Mouse (Mus musculus) forelimb bud, embryonic 11.5 days (tissue): ENCODE results near the gene Rmnd5a.

ENCODE experiments used
- DNase-seq: peaks from one replicate; pipeline ENCODE4 v3.0.0-alpha.2; 2012; ENCODE audit warnings: low read depth, low spot score

Rmnd5a gene

DNA sequence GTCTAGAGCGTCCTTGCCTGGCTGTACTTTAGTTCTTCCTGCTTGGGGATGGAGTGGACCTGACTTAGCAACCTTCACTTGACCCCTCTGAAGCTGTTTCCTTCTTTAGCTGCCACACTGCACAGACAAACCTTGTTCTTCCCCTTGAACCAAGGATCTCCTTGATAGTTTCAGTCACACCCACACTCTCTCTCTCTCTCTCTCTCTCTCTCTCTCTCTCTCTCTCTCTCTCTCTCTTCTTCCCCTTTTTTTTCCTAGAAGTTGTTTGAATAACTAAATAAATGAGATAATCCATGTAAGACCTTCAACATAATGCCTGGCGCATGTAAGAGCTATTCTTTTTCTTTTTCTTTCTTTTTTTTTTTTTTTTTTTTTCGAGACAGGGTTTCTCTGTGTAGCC, 1.7 kb upstream of the Rmnd5a start:
- no peak for DNase-seq

DNA sequence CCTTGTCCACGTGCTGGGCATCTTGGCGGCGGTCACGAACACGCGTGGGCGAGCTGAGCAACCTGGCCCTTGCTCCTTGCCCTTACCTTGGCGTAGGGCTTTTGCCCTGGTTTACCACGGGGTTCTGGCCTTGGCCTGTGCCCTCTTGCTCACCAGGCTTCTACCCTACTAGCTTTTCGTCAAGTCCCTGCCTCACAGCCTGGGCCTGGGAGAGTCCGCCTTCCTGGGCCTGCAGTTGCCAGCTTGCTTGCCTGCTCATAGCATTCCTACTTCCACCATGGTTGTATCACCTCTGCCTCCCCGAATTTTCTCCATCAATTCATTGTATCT, 779 bp upstream of the Rmnd5a start:
- DNase-seq, result no peak

DNA sequence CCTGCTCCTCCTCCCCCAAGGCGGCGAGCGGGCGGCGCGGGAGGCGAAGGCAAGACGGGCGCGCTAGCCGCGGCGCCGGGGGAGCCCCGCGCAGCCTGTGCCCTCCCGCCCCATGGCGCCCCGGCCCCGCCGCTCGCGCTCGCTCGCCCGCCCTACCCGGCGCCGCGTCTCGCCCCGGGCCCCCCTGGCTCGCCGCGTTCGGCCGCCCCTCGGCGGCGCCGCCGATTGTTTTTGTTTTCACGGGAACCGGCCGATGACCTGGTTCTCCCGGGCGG, 283 bp downstream of the Rmnd5a start:
- DNase-seq, result no peak

DNA sequence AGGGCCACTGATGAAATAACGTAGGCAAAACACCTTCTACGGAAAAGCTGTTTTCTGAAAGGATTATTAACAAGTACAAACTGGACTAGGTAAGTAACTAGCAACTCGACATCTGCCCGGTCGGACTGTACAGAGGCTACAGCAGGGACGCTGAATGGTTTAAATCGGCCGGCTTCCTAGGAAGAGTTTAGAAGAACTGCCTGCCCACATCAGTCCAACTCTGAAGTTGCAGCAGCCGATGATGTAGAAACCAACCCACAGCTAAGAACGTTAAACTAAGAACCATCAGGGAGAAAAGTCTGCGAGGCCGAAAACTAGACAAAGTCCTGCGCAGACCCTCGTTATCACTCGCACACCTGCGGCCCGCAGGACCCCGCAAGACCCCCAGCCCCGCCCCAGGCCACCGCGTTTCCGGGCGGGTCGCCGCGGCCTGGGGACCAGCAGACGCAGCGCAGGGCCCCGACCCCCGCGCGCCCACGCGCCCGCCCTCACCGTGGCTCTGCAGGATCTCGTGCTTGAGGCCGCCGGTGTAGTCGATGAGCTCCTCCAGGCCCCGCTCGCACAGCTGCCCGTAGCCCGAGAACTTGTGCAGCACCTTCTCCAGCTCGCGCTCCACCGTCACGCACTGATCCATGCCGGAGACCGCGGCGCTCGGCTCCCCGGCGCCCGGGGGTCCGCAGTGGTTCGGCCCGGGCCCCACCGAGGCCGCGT, 776 bp downstream of the Rmnd5a start:
- peak; percentile 28 for DNase-seq

DNA sequence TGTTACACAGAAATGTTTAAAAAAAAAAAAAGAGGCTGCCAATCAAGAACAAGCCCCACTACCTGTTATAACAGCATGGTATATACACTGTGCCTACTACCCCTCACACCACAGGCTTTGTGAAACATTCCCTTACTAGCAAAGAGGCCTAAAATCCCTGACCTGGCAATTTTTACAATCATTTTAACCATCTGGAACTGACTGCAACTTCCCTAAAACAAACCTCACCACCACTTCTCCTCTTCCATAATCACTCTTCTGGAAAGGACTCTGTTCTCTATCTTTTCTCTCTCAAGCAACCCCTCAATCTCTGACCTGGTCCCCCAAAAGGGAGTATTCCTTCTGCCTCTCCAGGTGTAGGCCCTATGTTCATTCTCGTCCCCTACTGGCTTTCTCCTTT, 2.4 kb downstream of the Rmnd5a start:
- DNase-seq, result no peak

DNA sequence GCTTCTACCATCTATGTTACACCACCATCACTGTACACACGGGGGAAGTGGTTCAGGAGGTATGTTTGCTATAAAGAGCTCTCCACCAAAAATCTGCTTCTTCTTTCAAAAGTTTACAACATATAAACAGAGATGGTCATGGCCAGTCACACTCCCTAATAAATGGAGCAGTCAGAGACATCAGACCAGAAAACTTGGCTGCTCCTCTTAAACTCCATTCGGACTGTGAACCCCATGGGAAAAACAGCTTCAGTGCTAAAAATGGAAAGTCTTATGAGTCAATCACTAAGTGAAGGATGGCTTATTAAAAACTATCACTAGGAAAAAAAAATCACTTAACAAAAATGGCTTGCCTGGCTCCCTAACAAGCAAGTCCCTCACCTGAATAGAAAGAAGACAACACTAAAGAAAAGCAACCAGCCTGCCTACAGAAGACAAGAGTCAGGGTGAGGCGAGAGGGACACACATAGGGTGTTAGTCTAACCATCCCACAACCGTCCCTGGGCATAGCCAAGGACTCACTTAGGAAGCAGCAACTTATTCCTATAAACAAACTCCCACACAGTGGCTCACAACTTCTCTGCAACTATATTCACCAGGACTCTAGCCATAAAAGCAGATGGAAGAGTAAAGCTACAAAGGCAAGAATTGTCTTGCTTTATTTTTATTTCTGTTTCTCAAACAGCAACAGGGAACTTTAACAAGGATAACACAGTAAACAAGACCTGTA, 12.3 kb downstream of the Rmnd5a start:
- DNase-seq, result no peak

DNA sequence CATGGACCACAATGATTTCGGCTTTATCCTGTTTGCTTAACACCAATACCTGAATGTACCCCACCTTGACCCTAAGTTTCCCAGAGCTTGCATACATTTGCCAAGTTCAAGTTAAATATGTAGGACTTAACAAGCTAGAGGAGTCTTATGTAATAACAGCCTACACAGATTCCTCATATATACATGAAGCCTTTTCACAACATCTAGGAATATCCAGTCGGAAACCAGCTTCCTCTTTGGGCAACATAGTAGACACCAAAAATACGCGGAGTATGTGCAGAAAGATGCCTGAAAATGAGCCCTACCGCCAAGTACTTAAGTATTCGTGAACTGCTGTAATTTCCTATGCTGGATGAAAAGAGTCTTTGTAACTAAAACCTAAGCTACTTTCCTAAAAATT, 14.8 kb downstream of the Rmnd5a start:
- DNase-seq, result no peak

DNA sequence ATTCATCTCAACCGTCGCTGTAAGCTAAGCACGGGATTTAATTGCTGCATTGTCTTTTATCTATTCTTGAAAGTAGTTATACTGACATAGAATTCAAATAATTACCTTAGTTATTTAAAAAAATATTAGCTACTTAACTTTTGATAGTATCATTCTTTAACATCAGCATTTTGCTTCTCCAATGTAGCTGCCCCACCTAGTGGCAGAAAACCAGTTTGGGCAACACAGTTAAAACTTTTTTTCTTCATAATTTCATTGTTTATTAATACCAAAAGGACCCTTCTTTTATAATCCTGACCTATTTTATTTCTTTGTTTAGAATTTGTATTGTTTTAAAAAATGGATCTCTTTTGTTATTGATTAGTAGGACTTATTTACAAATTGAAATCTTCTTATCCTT, 17.3 kb downstream of the Rmnd5a start:
- no peak for DNase-seq

DNA sequence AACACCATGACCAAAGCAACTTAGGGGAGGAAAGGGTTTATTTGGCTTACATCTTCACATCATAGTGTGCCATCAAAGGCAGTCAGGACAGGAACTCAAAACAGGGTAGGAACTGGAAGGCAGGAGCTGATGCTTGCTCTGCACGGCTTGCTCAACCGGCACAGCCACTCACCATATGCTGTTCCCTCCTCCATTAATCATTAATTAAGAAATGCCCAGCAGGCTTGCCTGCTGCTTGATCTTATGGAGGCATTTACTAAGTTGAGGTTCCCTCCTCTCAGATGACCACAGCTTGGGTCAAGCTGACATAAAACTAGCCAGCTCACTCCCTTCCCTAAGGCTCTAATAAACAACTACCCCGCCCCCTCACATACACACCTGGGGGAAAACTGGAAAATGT, 18.3 kb downstream of the Rmnd5a start:
- DNase-seq, result no peak

DNA sequence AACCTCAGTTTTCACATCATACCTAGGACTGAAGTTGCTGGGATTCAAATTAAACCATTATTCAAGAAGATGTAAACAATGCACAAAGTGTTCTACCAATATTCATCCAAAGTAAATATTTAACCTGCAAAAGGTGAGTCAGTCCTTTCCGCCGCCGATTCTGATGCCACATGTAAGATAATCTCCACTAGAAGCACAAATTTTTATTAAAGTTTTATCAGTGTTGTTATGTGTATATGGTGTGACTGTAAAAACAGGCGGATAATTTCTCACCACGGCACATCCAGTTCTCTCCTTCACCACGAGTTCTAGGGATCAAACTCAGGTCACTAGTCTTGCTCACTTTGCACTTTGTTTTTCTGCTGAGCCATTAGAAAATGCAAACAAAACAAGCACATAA, 19.6 kb downstream of the Rmnd5a start:
- no peak for DNase-seq

DNA sequence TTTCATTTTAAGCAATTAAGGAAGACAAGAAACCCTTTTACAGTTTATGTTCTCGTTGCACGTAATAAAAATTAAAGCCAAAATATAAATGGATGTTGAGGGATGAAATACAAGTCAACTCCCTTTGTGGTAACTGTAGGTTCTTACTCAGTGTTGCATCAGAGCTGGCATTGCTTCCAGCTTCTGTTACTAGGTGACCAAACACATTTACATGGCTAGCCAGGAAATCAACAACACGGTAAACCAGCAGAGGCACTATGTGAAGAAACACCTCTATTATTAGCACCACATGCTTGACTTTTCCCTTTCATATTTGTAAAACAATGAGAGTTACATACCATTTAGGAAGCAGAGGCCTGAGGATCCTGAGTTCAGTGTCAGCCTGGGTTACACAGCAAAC, 21.6 kb downstream of the Rmnd5a start:
- DNase-seq, result no peak

DNA sequence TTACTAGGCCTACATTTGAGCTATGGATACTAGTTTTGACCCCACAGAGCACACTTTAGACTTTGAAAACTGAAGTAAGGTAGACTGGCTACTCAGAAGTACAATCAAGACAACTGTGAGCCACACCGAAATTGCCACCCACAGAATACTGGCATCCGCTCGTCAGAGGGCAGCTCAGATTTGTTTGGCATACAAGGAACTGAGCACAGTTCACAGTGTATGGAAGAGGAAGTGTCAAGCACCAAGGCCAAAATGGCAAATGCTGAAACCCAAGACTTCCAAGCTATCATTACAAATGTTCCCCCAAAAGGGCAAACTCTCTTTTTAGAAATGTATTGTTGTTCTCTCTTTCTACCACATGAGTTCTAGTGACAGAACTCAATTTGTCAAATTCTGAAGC, 25.0 kb downstream of the Rmnd5a start:
- DNase-seq, result no peak

DNA sequence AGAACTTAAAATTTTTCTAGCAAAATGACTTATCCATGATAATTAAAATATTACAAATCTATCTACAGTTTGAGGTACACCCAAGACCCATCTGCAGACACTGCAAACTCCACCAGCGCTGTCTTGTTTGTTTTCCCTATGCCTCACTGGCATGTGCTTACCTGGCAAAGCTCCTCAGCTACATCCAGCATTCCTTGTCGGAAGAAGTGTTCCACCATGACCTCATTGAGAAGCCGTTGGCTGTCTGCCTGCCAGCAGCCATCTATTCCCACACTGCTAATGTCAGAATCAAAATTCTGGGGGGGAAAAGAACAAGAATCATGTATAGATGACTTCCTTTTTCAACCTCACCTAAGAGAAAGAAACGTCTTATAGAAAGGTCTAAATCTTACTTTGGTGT, 25.8 kb downstream of the Rmnd5a start:
- DNase-seq, result no peak

DNA sequence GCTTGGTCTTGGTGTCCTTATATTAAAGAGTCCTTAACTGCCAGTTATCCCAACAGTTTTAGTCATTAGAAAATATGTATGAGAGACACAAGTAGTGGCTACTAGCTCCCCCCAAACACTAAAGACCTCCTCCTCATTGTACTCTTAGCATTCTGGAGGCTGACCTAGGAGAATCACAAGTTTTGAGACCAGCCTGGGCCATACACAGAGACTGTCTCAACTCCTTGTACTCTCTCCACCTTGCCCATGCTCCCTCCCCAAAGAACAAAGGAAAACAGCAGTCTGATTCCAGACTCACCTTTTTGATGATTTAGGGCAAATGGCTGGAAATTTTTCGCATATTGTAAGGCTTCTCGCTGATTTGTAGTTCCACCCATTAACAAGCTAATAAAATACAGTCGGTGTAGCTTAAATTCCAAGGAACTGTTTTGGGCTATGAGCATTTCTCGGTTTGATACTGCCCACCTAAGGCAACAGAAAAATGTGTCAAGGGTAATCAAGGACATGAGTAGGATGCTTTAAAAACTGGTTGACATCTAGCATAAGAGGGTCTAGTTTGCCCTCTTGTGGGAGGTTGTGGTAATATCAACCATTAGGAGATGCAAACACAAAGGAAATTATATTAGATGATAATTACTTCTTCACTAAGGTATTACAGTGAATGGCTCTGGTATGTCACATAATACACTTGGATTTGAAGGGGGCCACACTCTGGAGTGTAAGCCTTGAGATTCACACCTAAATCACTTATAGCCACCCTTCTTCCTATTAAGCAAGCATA, 41.4 kb downstream of the Rmnd5a start:
- peak; percentile 46 for DNase-seq

DNA sequence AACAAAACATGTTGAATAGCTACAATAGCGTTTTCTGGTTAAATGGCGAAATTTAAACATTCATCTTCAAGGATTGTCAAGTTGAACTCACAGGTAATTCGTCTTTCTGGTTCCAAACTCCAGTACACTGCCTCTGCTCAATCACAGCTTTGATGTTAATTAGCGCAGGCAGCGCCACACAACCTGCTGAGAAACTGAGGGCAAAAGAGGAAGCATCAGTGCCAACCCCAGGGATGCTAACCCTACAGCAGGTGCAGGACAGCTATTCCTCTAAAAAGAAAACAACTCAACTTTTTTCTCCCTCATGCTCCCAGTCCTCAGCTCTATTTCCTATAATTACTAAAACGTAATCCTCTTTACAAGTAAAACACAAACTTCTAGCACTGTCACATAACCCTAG, 43.7 kb downstream of the Rmnd5a start:
- DNase-seq, result no peak

DNA sequence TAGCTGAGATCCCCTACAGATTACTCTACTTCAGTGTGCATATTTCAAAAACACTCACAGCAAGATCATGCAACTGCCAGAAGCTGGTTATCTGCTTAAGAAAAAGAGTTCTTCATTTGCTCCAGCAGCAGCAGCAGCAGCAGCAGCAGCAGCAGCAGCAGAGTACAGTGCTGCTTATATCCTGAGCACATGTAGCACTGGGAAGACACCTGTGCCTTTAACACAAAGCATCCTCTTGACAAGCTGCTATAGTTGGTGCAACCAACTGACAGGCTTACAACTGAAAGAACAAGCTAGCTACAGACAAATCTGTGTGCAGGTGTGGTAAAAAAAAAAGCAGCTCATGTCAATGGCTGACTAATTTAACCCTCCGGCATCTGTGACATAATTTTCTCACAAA, 44.4 kb downstream of the Rmnd5a start:
- no peak for DNase-seq

DNA sequence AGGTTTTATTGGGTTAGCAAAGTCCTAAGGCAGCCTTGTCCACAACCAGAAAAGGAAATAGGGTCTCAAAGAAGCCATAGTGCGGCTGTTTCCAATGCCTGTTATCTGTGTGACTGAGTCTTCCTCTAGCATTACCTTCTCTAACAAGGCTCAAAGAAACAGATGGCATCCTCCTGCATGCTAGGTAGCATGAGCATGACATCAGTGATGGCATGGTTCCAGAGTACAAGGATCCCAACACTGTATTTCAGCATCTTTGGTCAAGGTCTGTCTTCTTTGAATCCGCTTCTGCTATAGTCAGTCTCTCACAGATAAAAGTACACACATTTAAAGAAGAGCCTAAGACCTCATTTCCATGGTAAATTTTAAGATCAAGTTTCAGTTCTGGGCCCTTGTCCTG, 49.9 kb downstream of the Rmnd5a start:
- no peak for DNase-seq

DNA sequence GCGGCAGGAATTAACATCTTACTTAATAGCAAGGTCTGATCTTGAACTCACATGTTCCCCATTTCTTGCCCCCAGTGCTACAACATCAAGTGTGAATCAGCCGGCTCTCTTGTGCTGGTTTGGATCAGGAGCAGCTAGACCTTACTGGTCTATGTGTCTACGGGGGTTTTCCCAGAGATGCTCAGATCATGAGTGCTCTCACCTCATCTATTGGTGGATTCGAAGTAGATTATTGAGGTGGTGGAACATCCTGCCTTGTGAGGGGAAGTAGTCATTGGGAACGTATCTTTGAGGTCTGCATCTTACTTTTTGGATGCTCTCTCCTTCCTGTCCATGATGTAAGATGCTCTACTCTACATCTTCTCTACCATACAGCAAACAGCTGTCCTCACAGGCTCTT, 58.8 kb downstream of the Rmnd5a start:
- DNase-seq, result no peak

DNA sequence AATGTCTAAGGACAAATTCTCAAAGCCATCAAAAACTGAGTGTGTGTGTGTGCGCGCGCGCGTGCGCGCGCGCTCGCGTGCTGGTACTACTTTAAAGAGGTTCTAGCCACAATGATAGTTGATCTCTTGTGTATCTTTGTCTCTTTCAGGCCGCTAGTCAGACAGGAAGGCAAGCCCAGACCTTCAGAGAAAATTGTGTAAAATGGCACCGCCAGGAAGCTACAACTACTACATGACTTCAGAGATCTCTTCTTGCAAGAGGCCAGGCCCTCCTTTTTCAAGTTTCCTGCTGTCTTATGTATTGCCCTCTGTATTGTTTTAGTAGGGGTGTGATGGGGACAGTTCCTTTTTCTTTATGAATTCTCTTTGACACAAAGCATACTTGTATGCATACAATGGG, 63.7 kb downstream of the Rmnd5a start:
- DNase-seq, result no peak

DNA sequence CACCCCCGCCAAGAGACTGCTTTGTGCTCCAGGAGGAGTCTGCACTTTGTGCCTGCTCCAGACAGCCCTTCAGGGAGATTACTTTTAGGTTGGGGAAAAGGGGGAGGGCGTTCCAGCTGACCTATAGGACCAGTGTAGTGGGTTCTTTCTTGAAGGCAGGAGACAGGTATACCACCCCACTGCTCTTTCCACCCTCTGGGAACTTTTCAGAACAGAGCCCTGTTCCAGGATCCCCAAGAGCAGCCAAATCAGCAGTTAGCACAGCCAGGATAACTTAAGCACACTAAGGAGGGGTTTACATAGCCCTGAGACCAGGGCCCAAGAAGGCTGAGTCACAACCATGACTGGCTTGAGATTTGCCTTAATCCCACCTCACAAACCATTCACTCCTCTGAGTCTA, 65.5 kb downstream of the Rmnd5a start:
- DNase-seq, result no peak

DNA sequence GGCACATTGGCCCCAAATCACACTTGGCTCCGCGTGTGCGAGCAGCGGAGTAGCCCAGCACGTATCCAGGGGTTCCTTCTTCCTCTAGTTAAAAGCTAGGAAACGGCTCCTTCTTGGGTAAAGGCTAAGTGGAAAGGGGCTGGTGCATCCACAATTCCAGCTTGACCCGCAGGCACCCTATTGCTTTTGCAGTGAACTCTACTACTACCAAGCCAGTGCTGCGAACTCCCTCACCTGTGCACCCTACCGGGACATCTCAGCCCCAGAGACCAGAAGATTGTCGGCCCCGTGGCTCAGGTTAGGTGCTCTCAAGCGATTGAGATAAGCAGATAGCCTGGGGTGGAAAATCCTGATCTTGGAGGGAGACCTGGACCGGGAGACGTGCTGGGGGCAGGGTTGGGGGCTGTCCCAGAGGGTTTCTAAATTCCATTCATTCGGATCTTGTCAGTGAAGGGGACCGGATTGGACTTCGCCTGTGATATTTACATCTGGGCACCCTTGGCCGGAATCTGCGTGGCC, 66.1 kb downstream of the Rmnd5a start:
- DNase-seq, result no peak

DNA sequence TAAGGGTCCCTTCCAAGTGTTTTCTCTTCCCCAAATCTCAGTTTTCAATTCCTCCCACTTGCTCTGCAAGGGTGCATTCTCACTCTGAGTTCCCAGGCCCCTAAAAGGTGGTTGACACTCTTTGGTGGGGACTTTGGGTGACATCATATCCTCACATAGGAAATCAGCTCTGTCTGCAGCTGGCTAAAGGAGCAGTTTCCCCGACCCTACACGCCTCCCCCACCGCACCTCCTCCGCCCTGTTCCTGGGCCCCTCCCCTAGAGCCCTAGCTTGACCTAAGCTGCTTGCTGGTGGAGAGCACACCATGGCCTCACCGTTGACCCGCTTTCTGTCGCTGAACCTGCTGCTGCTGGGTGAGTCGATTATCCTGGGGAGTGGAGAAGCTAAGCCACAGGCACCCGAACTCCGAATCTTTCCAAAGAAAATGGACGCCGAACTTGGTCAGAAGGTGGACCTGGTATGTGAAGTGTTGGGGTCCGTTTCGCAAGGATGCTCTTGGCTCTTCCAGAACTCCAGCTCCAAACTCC, 67.1 kb downstream of the Rmnd5a start, which contains the start of gene Cd8a:
Gene Cd8a, plus strand, starts transcription at position 179 of the 527 bp plus-strand sequence.
- DNase-seq, result no peak
